Mouse (Mus musculus): ENCODE measurements around the gene Usb1. TPM values are rescaled to one million over a fixed set of nuclear protein-coding genes. Genes with fewer than 3 reads are reported as not detected.

Usb1 gene
- polyA plus RNA-seq, 1 experiment from 2014 or later: 9.9 TPM

DNA sequence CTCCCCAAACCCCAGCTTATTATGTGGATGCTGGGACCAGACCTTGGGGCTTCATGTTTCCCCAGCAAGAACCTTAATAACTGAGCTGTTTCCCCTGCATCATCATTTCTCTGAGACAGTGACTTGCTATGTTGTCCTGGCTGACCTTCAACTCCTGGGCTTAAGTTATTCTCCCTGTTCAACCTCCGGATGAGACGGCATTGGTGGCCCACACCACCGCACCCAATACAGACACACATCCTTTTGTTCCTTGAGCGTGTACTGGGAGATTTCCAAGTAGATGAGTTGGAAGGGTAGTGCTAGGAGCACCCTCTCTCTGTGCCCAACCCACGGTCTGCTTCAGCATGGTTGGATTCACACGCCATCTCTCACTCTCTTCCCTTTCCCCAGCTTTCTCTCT, 18.2 kb upstream of the Usb1 start:
- 73% methylated on average over 6 of the region's 6 CpGs for WGBS (ENCODE audit: insufficient replicate concordance)
- Histone ChIP-seq H3K9me3 (replicated peaks; ENCODE audit: control insufficient read depth, low read length) (no peaks in the 10 kb centered on the region), H3K36me3 (ENCODE audit: control insufficient read depth, insufficient read depth) (no peaks in the 10 kb centered on the region), H3K4me3 (ENCODE audit: low read depth, low read length) (no peak overlapping the region), H3K4me1 (ENCODE audit: control insufficient read depth, low read depth, low read length) (no peaks in the 10 kb centered on the region; the same call in 1 of the 2 replicates), H3K4me2 (ENCODE audit: low read depth, low read length) (no peak overlapping the region), H3K27me3 (ENCODE audit: control insufficient read depth, insufficient read depth, low read depth, low read length) (no peaks in the 10 kb centered on the region), H3K27ac (ENCODE audit: low read length) (no peak overlapping the region), H3K9ac (ENCODE audit: low read depth, low read length) (no peak overlapping the region)
- no peak for ATAC-seq (ENCODE audit: low read depth)

DNA sequence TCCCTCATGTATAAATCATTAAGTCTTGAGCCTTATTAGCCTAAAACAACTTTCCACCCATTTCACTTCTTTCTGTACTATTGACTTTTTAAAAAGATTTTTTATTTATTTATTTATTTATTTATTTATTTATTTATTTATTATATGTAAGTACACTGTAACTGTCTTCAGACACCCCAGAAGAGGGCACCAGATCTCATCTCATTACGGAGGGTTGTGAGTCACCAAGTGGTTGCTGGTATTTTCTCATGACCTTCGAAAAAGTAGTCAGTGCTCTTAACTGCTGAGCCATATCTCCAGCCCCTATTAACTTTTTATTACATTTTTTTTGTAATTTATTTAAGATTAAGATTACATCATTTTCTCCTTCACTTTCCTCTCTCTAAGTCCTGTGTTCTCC, 17.4 kb upstream of the Usb1 start:
- Histone ChIP-seq H3K4me3 (ENCODE audit: low read depth, low read length) (no peak overlapping the region), H3K9ac (ENCODE audit: low read depth, low read length) (no peak overlapping the region), H3K4me2 (ENCODE audit: low read depth, low read length) (no peak overlapping the region), H3K9me3 (replicated peaks; ENCODE audit: control insufficient read depth, low read length) (no peaks in the 10 kb centered on the region), H3K27me3 (ENCODE audit: control insufficient read depth, insufficient read depth, low read depth, low read length) (peaks cover under 1% of the 10 kb centered on the region; the same call in 1 of the 2 replicates), H3K36me3 (ENCODE audit: control insufficient read depth, insufficient read depth) (no peaks in the 10 kb centered on the region), H3K4me1 (ENCODE audit: control insufficient read depth, low read depth, low read length) (no peaks in the 10 kb centered on the region; the same call in 1 of the 2 replicates), H3K27ac (ENCODE audit: low read length) (no peak overlapping the region)
- ATAC-seq (ENCODE audit: low read depth): no peak
- WGBS (ENCODE audit: insufficient replicate concordance): 48% methylated on average over 2 of the region's 2 CpGs

DNA sequence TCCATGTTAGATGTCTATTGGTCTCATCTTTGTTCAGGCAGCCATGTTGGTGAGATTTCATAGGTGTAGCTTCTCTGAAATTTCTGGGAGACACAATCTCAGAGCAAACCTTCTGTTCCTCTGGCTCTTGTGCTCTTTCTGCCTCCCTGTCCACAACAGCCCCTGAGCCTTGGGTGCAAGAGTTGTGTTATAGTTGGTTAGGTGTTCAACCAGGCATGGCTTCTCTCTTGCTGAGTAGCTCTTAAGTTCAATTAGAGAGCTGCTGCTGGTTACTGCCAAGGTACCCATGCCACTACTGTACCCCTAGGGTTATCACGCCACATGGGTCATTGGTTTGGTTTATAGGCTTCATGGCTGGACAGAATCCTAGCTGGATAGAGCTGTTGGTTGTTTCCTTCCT, 16.7 kb upstream of the Usb1 start:
- ATAC-seq (ENCODE audit: low read depth): no peak
- Histone ChIP-seq H3K4me1 (ENCODE audit: control insufficient read depth, low read depth, low read length) (peaks cover 1% of the 10 kb centered on the region), H3K4me2 (ENCODE audit: low read depth, low read length) (no peak overlapping the region), H3K9me3 (replicated peaks; ENCODE audit: control insufficient read depth, low read length) (no peaks in the 10 kb centered on the region), H3K4me3 (ENCODE audit: low read depth, low read length) (no peak overlapping the region), H3K36me3 (ENCODE audit: control insufficient read depth, insufficient read depth) (no peaks in the 10 kb centered on the region), H3K9ac (ENCODE audit: low read depth, low read length) (no peak overlapping the region), H3K27ac (ENCODE audit: low read length) (no peak overlapping the region), H3K27me3 (ENCODE audit: control insufficient read depth, insufficient read depth, low read depth, low read length) (peaks cover 7% of the 10 kb centered on the region)
- WGBS (ENCODE audit: insufficient replicate concordance): 57% methylated on average over 1 of the region's 1 CpGs

DNA sequence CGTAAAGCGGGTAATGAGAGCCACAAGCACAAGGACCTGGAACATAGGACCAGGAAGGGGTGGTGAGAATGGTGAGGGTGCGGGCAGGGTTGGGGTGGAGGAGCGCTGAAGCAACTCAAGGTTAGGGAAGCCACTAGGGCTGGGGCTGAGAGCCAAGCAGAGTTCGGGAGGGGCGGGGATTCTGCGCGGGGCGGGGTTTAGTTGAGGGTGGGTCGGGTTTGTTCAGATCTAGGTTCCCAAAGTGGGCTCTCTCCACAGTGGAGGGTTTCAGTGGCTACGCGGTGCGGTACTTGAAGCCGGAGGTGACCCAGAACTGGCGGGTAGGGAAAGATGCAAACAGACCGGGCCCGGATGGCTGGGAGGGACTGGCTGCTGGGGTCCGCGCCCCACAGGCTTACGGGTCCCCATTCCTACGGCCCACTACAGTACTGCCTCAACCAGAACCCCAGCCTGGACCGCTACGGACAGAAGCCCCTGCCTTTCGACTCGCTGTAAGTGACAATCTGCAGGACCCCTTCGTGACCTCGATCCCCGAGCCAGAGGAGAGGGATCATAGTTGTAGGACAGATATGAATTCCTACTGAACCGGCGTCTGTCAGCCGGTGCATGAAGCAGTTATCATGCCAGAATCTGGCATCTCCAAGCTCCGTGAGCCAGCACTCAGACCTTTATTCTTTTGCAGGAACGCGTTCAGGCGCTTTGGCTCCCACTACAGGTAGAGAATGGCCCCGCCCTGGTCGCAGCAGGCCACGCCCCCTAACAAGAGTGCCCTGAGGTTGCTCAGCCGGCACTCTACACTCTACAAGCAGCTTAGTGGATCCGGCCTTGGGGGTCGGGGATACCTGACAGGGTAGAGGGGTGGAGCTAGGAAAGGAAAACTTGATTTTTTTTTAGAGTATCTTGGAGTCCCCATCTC, 11.6 kb upstream of the Usb1 start:
- Histone ChIP-seq H3K4me2 (ENCODE audit: low read depth, low read length) (peak overlapping the region; percentile 74), H3K27me3 (ENCODE audit: control insufficient read depth, insufficient read depth, low read depth, low read length) (peaks cover 13% of the 10 kb centered on the region), H3K9me3 (replicated peaks; ENCODE audit: control insufficient read depth, low read length) (no peaks in the 10 kb centered on the region), H3K27ac (ENCODE audit: low read length) (no peak overlapping the region), H3K9ac (ENCODE audit: low read depth, low read length) (peak overlapping the region; percentile 9; the same call in 1 of the 2 replicates), H3K4me1 (ENCODE audit: control insufficient read depth, low read depth, low read length) (peaks cover 6% of the 10 kb centered on the region), H3K4me3 (ENCODE audit: low read depth, low read length) (peak overlapping the region; percentile 51), H3K36me3 (ENCODE audit: control insufficient read depth, insufficient read depth) (no peaks in the 10 kb centered on the region; the same call in 1 of the 2 replicates)
- ATAC-seq (ENCODE audit: low read depth): peak; percentile 66
- 3% methylated on average over 40 of the region's 41 CpGs for WGBS (ENCODE audit: insufficient replicate concordance)

DNA sequence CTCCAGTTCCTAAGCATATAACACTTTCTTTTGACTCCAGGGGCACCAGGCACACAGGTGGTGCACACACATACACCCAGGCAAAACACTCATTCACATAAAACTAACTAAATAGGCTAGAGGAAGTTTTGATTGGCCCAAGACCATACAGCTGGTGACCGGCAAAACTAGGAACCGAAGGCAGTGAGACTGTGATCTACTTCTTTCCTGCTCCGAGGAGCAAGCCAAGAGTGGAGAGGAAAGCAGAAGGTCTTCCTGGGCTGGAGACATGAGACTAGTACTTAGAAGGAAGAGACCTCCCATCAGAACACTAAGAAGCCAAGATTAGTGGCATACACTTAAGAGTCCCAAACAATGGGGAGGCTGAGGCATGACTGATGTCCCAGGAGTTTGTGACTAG, 8.9 kb upstream of the Usb1 start:
- Histone ChIP-seq H3K36me3 (ENCODE audit: control insufficient read depth, insufficient read depth) (peaks cover 8% of the 10 kb centered on the region; the same call in 1 of the 2 replicates), H3K27ac (ENCODE audit: low read length) (no peak overlapping the region), H3K4me1 (ENCODE audit: control insufficient read depth, low read depth, low read length) (peaks cover 6% of the 10 kb centered on the region), H3K27me3 (ENCODE audit: control insufficient read depth, insufficient read depth, low read depth, low read length) (peaks cover 13% of the 10 kb centered on the region), H3K4me2 (ENCODE audit: low read depth, low read length) (no peak overlapping the region), H3K9me3 (replicated peaks; ENCODE audit: control insufficient read depth, low read length) (no peaks in the 10 kb centered on the region), H3K9ac (ENCODE audit: low read depth, low read length) (no peak overlapping the region), H3K4me3 (ENCODE audit: low read depth, low read length) (no peak overlapping the region)
- WGBS (ENCODE audit: insufficient replicate concordance): 63% methylated on average over 3 of the region's 3 CpGs
- ATAC-seq (ENCODE audit: low read depth): no peak

DNA sequence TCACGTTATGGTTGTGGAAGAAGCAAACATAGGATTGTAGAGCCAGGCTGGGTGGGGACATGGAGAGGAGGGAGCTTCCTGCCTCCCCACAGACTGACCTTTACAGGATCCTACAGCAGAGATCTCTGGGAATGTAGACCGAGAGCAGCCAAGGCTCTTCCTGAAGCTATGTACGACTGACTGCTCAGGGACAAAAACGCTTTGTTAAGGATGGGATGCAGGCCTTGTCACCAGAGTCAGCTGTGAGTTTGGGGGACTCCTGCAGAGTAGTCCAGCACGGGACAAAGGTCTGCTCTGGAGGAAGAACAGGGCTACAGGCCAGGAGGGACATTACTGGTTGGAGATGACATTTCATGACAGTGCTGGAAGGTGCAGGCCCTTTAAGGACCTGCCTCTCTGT, 7.4 kb upstream of the Usb1 start:
- no peak for ATAC-seq (ENCODE audit: low read depth)

DNA sequence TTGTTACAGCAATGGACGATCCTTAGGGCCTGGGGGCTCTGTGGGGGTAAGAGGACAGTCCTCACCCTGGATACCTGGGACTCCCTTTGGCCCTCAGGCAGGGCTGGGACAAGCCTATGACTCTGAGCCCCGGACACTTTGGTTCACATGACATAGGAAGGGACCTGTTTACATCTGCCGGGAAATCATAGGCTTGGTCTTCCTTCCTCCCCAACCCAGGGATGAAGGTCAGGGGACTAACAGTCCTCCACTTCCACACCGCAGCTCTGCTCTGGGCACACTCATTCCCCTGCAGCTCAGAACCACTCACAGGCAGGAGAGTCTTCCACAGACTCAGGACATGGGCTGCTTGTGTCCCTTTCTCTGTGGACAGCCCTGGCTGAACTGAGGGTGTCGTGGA, 5.3 kb upstream of the Usb1 start:
- Histone ChIP-seq H3K27ac (ENCODE audit: low read length) (no peak overlapping the region), H3K4me3 (ENCODE audit: low read depth, low read length) (no peak overlapping the region), H3K27me3 (ENCODE audit: control insufficient read depth, insufficient read depth, low read depth, low read length) (no peaks in the 10 kb centered on the region), H3K4me1 (ENCODE audit: control insufficient read depth, low read depth, low read length) (peaks cover 13% of the 10 kb centered on the region), H3K36me3 (ENCODE audit: control insufficient read depth, insufficient read depth) (peaks cover 18% of the 10 kb centered on the region), H3K9me3 (replicated peaks; ENCODE audit: control insufficient read depth, low read length) (no peaks in the 10 kb centered on the region), H3K4me2 (ENCODE audit: low read depth, low read length) (no peak overlapping the region), H3K9ac (ENCODE audit: low read depth, low read length) (no peak overlapping the region)
- ATAC-seq (ENCODE audit: low read depth): no peak
- WGBS (ENCODE audit: insufficient replicate concordance): 67% methylated on average over 5 of the region's 5 CpGs

More for the DNA sequence above, 7.4 kb upstream of the Usb1 start:
- 59% methylated on average over 5 of the region's 5 CpGs for WGBS (ENCODE audit: insufficient replicate concordance)
- no peak overlapping the region for H3K4me2 ChIP-seq (ENCODE audit: low read depth, low read length)
- no peak overlapping the region for H3K27ac ChIP-seq (ENCODE audit: low read length)
- H3K9me3 ChIP-seq (replicated peaks; ENCODE audit: control insufficient read depth, low read length): no peaks in the 10 kb centered on the region
- H3K27me3 ChIP-seq (ENCODE audit: control insufficient read depth, insufficient read depth, low read depth, low read length): peaks cover 13% of the 10 kb centered on the region
- H3K4me1 ChIP-seq (ENCODE audit: control insufficient read depth, low read depth, low read length): peaks cover 6% of the 10 kb centered on the region
- H3K9ac ChIP-seq (ENCODE audit: low read depth, low read length): no peak overlapping the region
- H3K4me3 ChIP-seq (ENCODE audit: low read depth, low read length): no peak overlapping the region
- H3K36me3 ChIP-seq (ENCODE audit: control insufficient read depth, insufficient read depth): peaks cover 18% of the 10 kb centered on the region

DNA sequence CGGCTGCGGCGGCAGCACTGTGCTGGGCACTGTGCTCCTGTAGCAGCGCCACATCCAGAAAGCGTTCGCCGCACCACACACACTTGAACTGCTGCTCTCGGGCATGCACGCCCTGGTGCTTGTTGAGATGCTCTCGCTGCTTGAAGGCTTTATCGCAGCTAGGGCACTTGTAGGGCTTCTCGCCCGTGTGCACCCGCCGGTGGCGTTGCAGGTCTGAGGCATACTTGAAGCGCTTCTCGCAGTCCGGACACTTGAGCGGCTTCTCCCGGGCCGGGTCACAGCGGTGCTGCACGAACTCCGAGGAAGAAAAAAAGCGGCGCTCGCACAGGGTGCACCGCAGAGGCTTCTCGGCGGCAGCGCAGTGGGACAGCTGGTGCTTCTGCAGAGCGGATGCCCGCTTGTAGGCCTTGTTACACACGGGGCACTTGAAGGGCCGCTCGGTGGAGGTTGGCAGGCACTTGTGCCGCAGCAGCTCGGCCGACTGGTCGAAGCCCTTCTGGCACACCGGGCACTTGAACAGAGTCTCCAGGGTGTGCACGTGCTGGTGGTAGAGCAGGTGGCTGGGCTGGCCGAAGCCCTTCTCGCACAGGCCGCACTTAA, 4.1 kb upstream of the Usb1 start:
- Histone ChIP-seq H3K4me2 (ENCODE audit: low read depth, low read length) (no peak overlapping the region), H3K36me3 (ENCODE audit: control insufficient read depth, insufficient read depth) (peaks cover 18% of the 10 kb centered on the region)
- 91% methylated on average over 44 of the region's 46 CpGs for WGBS (ENCODE audit: insufficient replicate concordance)

DNA sequence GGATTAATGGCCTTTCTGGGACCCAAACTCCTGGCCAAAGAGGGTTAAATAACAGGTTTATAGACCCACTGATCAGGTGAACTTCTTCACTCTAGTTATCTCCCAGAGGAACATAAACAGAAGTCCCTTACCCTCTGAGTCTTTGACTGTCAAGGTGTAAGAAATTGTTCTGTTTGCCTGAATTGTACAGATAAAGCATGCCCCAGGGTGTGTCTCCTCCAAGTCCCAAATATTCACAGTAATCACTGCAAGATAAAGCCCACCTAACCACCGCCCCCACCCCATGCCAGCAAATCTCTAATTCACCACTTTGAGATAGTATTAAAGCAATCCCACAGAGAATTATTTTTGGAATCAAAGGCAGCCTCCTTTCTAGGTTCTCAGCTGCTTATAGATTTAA, 1.7 kb upstream of the Usb1 start:
- no peak for ATAC-seq (ENCODE audit: low read depth)
- H3K36me3 ChIP-seq (ENCODE audit: control insufficient read depth, insufficient read depth): peaks cover 18% of the 10 kb centered on the region
- H3K27ac ChIP-seq (ENCODE audit: low read length): no peak overlapping the region
- H3K27me3 ChIP-seq (ENCODE audit: control insufficient read depth, insufficient read depth, low read depth, low read length): no peaks in the 10 kb centered on the region
- WGBS (ENCODE audit: insufficient replicate concordance): 21% methylated on average over 1 of the region's 1 CpGs
- no peak overlapping the region; the same call in 1 of the 2 replicates for H3K4me3 ChIP-seq (ENCODE audit: low read depth, low read length)
- peak overlapping the region; percentile 94 for H3K4me2 ChIP-seq (ENCODE audit: low read depth, low read length)
- H3K4me1 ChIP-seq (ENCODE audit: control insufficient read depth, low read depth, low read length): peaks cover 21% of the 10 kb centered on the region
- H3K9ac ChIP-seq (ENCODE audit: low read depth, low read length): no peak overlapping the region
- H3K9me3 ChIP-seq (replicated peaks; ENCODE audit: control insufficient read depth, low read length): no peaks in the 10 kb centered on the region

More for the DNA sequence above, 4.1 kb upstream of the Usb1 start:
- H3K27ac ChIP-seq (ENCODE audit: low read length): no peak overlapping the region
- no peak for ATAC-seq (ENCODE audit: low read depth)
- H3K9ac ChIP-seq (ENCODE audit: low read depth, low read length): no peak overlapping the region
- no peaks in the 10 kb centered on the region for H3K9me3 ChIP-seq (replicated peaks; ENCODE audit: control insufficient read depth, low read length)
- no peaks in the 10 kb centered on the region for H3K27me3 ChIP-seq (ENCODE audit: control insufficient read depth, insufficient read depth, low read depth, low read length)
- peaks cover 21% of the 10 kb centered on the region for H3K4me1 ChIP-seq (ENCODE audit: control insufficient read depth, low read depth, low read length)
- H3K4me3 ChIP-seq (ENCODE audit: low read depth, low read length): no peak overlapping the region
